13 mouse cellular contexts compared by ENCODE assay signal in the genomic region with DNA sequence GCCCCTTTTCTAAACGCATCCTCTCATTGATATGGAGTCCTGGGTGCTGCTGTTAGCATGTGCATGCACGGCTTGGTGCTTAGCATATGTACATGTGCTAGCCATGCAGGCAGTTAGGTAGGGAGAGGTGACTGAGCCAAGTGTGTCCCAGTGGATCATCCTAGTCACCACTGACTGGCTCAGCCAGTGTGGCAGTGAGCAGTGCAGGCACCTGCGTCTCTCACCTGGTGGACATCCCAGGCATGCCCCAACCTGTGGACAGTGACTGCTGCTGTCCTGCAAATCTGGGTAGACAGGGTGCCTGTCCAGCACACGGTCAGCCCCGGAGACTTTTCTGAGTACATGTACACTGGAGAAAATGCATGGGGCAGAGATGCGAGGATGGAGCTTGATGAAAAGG. TPM values are rescaled to one million over a fixed set of nuclear protein-coding genes. Genes with fewer than 3 reads are reported as not detected.
DNase-seq lines count a peak whose midpoint lies in the region; ATAC-seq and TF ChIP-seq lines count a peak whose summit lies in the region.
"Had no signal": no experiment of that assay in that cellular context is flagged by ENCODE, and none has a peak within 500 bp of the region (broad histone marks: within the 10 kb centered on the region; RNA-seq: fewer than 3 reads in every experiment).

No protein-coding gene starts in this region.

- peak overlapping the region; percentile 27 for H3ac ChIP-seq in C2C12 (ENCODE audit: control insufficient read depth, insufficient read length, low read depth)

- no peak overlapping the region for H3K4me2 ChIP-seq in heart, embryonic 13.5 days
- no peak overlapping the region for H3K4me2 ChIP-seq in embryonic facial prominence, embryonic 15.5 days (replicated peaks)
- H3K4me2 ChIP-seq in midbrain, embryonic 14.5 days (ENCODE audit: low read length), result no peak overlapping the region
- no peak overlapping the region for H3K4me2 ChIP-seq in kidney, embryonic 15.5 days
- H3K4me2 ChIP-seq: heart, embryonic 15.5 days had no signal

- peaks cover 70% of the 10 kb centered on the region for H3K79me3 ChIP-seq in C2C12 (ENCODE audit: low read depth)

- H3K4me3 ChIP-seq in heart, embryonic 13.5 days, result no peak overlapping the region
- no peak overlapping the region for H3K4me3 ChIP-seq in C2C12 (ENCODE audit: insufficient read depth, poor library complexity, severe bottlenecking)
- no peak overlapping the region for H3K4me3 ChIP-seq in embryonic facial prominence, embryonic 15.5 days (replicated peaks)
- no peak overlapping the region for H3K4me3 ChIP-seq in midbrain, embryonic 14.5 days (replicated peaks; ENCODE audit: low read depth, low read length)
- no peak overlapping the region for H3K4me3 ChIP-seq in kidney, embryonic 15.5 days (replicated peaks)
- H3K4me3 ChIP-seq: erythroblast, embryonic 14.5 days; heart, embryonic 15.5 days had no signal

- intact Hi-C loops in heart, postnatal 14 days (cut with DNase I), result no loop called here

- no peaks in the 10 kb centered on the region for H3K27me3 ChIP-seq in heart, embryonic 13.5 days (replicated peaks)
- H3K27me3 ChIP-seq in C2C12 (ENCODE audit: control insufficient read depth, insufficient read depth, insufficient read length), result no peaks in the 10 kb centered on the region
- no peaks in the 10 kb centered on the region for H3K27me3 ChIP-seq in embryonic facial prominence, embryonic 15.5 days
- no peaks in the 10 kb centered on the region for H3K27me3 ChIP-seq in midbrain, embryonic 14.5 days (ENCODE audit: control insufficient read depth, insufficient read depth, low read length)
- no peaks in the 10 kb centered on the region for H3K27me3 ChIP-seq in kidney, embryonic 15.5 days
- H3K27me3 ChIP-seq: heart, embryonic 15.5 days had no signal

- peaks cover 26% of the 10 kb centered on the region for H3K36me3 ChIP-seq in heart, embryonic 13.5 days
- peaks cover 52% of the 10 kb centered on the region for H3K36me3 ChIP-seq in C2C12 (ENCODE audit: control insufficient read depth, insufficient read depth)
- H3K36me3 ChIP-seq in embryonic facial prominence, embryonic 15.5 days, result peaks cover 19% of the 10 kb centered on the region
- 0 out of 2 replicates have a peak, but pooled peaks cover 7% of the 10 kb centered on the region for H3K36me3 ChIP-seq in midbrain, embryonic 14.5 days (ENCODE audit: control insufficient read depth, insufficient read depth, low read length)
- peaks cover 34% of the 10 kb centered on the region for H3K36me3 ChIP-seq in kidney, embryonic 15.5 days

- peaks cover 45% of the 10 kb centered on the region for H3K4me1 ChIP-seq in heart, embryonic 13.5 days
- H3K4me1 ChIP-seq in embryonic facial prominence, embryonic 15.5 days, result peaks cover 68% of the 10 kb centered on the region
- peaks cover 13% of the 10 kb centered on the region; the same call in 1 of the 2 replicates for H3K4me1 ChIP-seq in midbrain, embryonic 14.5 days (ENCODE audit: control insufficient read depth, insufficient read depth, low read length)
- H3K4me1 ChIP-seq in kidney, embryonic 15.5 days, result peaks cover 31% of the 10 kb centered on the region

- no peaks in the 10 kb centered on the region for H3K9me3 ChIP-seq in heart, embryonic 13.5 days
- H3K9me3 ChIP-seq in embryonic facial prominence, embryonic 15.5 days (replicated peaks), result no peaks in the 10 kb centered on the region
- no peaks in the 10 kb centered on the region for H3K9me3 ChIP-seq in midbrain, embryonic 14.5 days (ENCODE audit: control insufficient read depth, low read length)
- no peaks in the 10 kb centered on the region for H3K9me3 ChIP-seq in kidney, embryonic 15.5 days (replicated peaks)
- H3K9me3 ChIP-seq: heart, embryonic 15.5 days had no signal

- no peak for ATAC-seq in heart, embryonic 13.5 days (ENCODE audit: extremely low read depth, insufficient number of reproducible peaks, low FRiP score, low TSS enrichment)
- ATAC-seq in embryonic facial prominence, embryonic 15.5 days (ENCODE audit: insufficient number of reproducible peaks, low FRiP score, low TSS enrichment, low read depth), result no peak
- ATAC-seq in midbrain, embryonic 14.5 days (ENCODE audit: low FRiP score, low TSS enrichment), result no peak
- no peak for ATAC-seq in kidney, embryonic 15.5 days (replicated peaks; ENCODE audit: low FRiP score)

- WGBS in heart, embryonic 13.5 days, result 86% methylated on average over 6 of the region's 6 CpGs
- WGBS in embryonic facial prominence, embryonic 15.5 days, result 85% methylated on average over 6 of the region's 6 CpGs
- WGBS in midbrain, embryonic 14.5 days, result 95% methylated on average over 6 of the region's 6 CpGs
- WGBS in kidney, embryonic 15.5 days, result 94% methylated on average over 6 of the region's 6 CpGs

- H3K79me2 ChIP-seq in C2C12 (ENCODE audit: control insufficient read depth, insufficient read depth), result peaks cover 93% of the 10 kb centered on the region

- DNase-seq in heart, postnatal 14 days, result no peak
- no peak for DNase-seq in midbrain, embryonic 14.5 days
- DNase-seq in thymus, adult 18-20 months, result no peak
- DNase-seq: adrenal gland, adult 8-10 months; kidney, adult 2 months; lung, postnatal 14 days had no signal

- H3K27ac ChIP-seq in heart, embryonic 13.5 days (replicated peaks), result peak overlapping the region; percentile 85; the same call in 1 of the 2 replicates
- H3K27ac ChIP-seq in embryonic facial prominence, embryonic 15.5 days (replicated peaks), result peak overlapping the region; percentile 89
- 0 out of 2 replicates have a peak overlapping the region, but pooled peaks have one; percentile 79 for H3K27ac ChIP-seq in midbrain, embryonic 14.5 days (replicated peaks; ENCODE audit: low read depth, low read length)
- no peak overlapping the region for H3K27ac ChIP-seq in kidney, embryonic 15.5 days
- H3K27ac ChIP-seq: liver, embryonic 14.5 days had no signal

- no peak for TF ChIP-seq CTCF in C2C12 (IDR thresholded peaks at IDR 0.05; ENCODE audit: control insufficient read depth, insufficient read depth, insufficient read length)

- no peak overlapping the region for H3K9ac ChIP-seq in heart, embryonic 13.5 days
- no peak overlapping the region for H3K9ac ChIP-seq in embryonic facial prominence, embryonic 15.5 days
- H3K9ac ChIP-seq in midbrain, embryonic 14.5 days (replicated peaks; ENCODE audit: low read length), result no peak overlapping the region
- H3K9ac ChIP-seq in kidney, embryonic 15.5 days, result no peak overlapping the region
- H3K9ac ChIP-seq: heart, embryonic 15.5 days; liver, embryonic 14.5 days had no signal

TF ChIP-seq in C2C12, 6 proteins besides CTCF, POLR2A, EP300 and RAD21:
- TF ChIP-seq FOSL1 (IDR thresholded peaks at IDR 0.05; ENCODE audit: insufficient read depth, low read length, poor library complexity, severe bottlenecking), result no peak

RNA-seq across cellular contexts. Expression of a gene that starts 13.8 kb away (rescaled TPM):
- 0.15 and 0.27 TPM in 2 replicates for polyA plus RNA-seq in heart, embryonic 13.5 days (2015; fragmentation: Nextera tagmentation; extraction: Ambion mirVana)
- 1 to 10 TPM in 1 of 2 experiments, under 1 TPM in 1; 1.00 to 2.0 TPM for total RNA-seq in heart, postnatal 14 days (2021)
- 1.4 TPM for polyA plus RNA-seq in C2C12 (2012; fragmentation: generic; extraction: Trizol)
- polyA plus RNA-seq in embryonic facial prominence, embryonic 15.5 days (2015; fragmentation: Nextera tagmentation; extraction: Ambion mirVana), result 0.59 and 0.64 TPM in 2 replicates
- 0.21 and 0.22 TPM in 2 replicates for polyA plus RNA-seq in midbrain, embryonic 14.5 days (2014; fragmentation: Nextera tagmentation; extraction: Ambion mirVana)
- polyA plus RNA-seq in kidney, embryonic 15.5 days (2015; fragmentation: Nextera tagmentation; extraction: Ambion mirVana), result 0.44 and 0.80 TPM in 2 replicates
- polyA plus RNA-seq: erythroblast, embryonic 14.5 days had no signal

RNA-seq across cellular contexts. Expression of a gene that starts 27.0 kb away (rescaled TPM):
- polyA plus RNA-seq in heart, embryonic 13.5 days (2015; fragmentation: Nextera tagmentation; extraction: Ambion mirVana), result 61.0 and 63.6 TPM in 2 replicates
- 100 to 1,000 TPM; 150 to 168 TPM for total RNA-seq in heart, postnatal 14 days (2021)
- polyA plus RNA-seq in C2C12 (2012; fragmentation: generic; extraction: Trizol), result 372 TPM
- polyA plus RNA-seq in embryonic facial prominence, embryonic 15.5 days (2015; fragmentation: Nextera tagmentation; extraction: Ambion mirVana), result 163 and 170 TPM in 2 replicates
- 71.3 and 81.8 TPM in 2 replicates for polyA plus RNA-seq in midbrain, embryonic 14.5 days (2014; fragmentation: Nextera tagmentation; extraction: Ambion mirVana)
- polyA plus RNA-seq in kidney, embryonic 15.5 days (2015; fragmentation: Nextera tagmentation; extraction: Ambion mirVana), result 84.4 and 87.7 TPM in 2 replicates

RNA-seq across cellular contexts. Expression of a gene that starts 38.5 kb away (rescaled TPM):
- polyA plus RNA-seq in heart, embryonic 13.5 days (2015; fragmentation: Nextera tagmentation; extraction: Ambion mirVana), result 12.8 and 13.4 TPM in 2 replicates
- 10 to 100 TPM; 14.4 to 15.6 TPM for total RNA-seq in heart, postnatal 14 days (2021)
- 14.8 TPM for polyA plus RNA-seq in C2C12 (2012; fragmentation: generic; extraction: Trizol)
- 23.2 and 25.4 TPM in 2 replicates for polyA plus RNA-seq in embryonic facial prominence, embryonic 15.5 days (2015; fragmentation: Nextera tagmentation; extraction: Ambion mirVana)
- 11.7 and 13.4 TPM in 2 replicates for polyA plus RNA-seq in midbrain, embryonic 14.5 days (2014; fragmentation: Nextera tagmentation; extraction: Ambion mirVana)
- polyA plus RNA-seq in kidney, embryonic 15.5 days (2015; fragmentation: Nextera tagmentation; extraction: Ambion mirVana), result 21.8 and 24.2 TPM in 2 replicates
